Mouse (Mus musculus) CH12.LX (cell line): Measurements from ENCODE around the gene Stmn1.

Experiments used
- ELF1 ChIP-seq: IDR thresholded peaks from 2 replicates; pipeline ENCODE4 v1.6.1; 2014; ENCODE audit warnings: low read depth, mild to moderate bottlenecking, inconsistent platforms, low read length, improper control_type of control experiment
- USF1 ChIP-seq: IDR thresholded peaks from 2 replicates; pipeline ENCODE4 v1.6.1; 2014; ENCODE audit warnings: low read depth, mild to moderate bottlenecking, inconsistent platforms, low read length, improper control_type of control experiment
- ZC3H11A ChIP-seq: IDR thresholded peaks from 2 replicates; pipeline ENCODE4 v1.6.1; 2012; ENCODE audit warnings: low read depth, mild to moderate bottlenecking, inconsistent platforms, low read length, improper control_type of control experiment

- TF ChIP-seq ZC3H11A (no peak), USF1 (no peak), ELF1 (no peak)
These were observed 13.2 kb downstream of the Stmn1 start for GRCm38 (mm10) chr4:134481270-134481669.
